Mouse (Mus musculus) stomach, embryonic 15.5 days (tissue): ENCODE results near the gene Sirt7. TPM values are rescaled to one million over a fixed set of nuclear protein-coding genes. Genes with fewer than 3 reads are reported as not detected.

ENCODE experiments used
- ATAC-seq: fragments of 200-750 bp; cut with Nextera tagmentation; 2 replicates; pipeline ENCODE4 v1.8.0; 2017; ENCODE audit warnings: low read depth, moderate number of reproducible peaks, moderate TSS enrichment; ENCODE audit not compliant: insufficient read depth, low FRiP score
- H3K27ac ChIP-seq: fragments of 300-500 bp; sonication (generic); 2 replicates; pipeline ENCODE4 v1.5.1; 2015; ENCODE audit warnings: mild to moderate bottlenecking, inconsistent platforms
- H3K27me3 ChIP-seq: fragments of 300-500 bp; sonication (generic); replicated peaks from 2 replicates; pipeline ENCODE4 v1.6.1; 2015; ENCODE audit warnings: inconsistent platforms
- H3K36me3 ChIP-seq: fragments of 300-500 bp; sonication (generic); 2 replicates; pipeline ENCODE4 v1.6.1; 2015; ENCODE audit warnings: inconsistent platforms
- H3K4me1 ChIP-seq: fragments of 300-500 bp; sonication (generic); 2 replicates; pipeline ENCODE4 v1.6.1; 2015; ENCODE audit warnings: inconsistent platforms
- H3K4me2 ChIP-seq: fragments of 300-500 bp; sonication (generic); 2 replicates; pipeline ENCODE4 v1.6.1; 2015; ENCODE audit warnings: mild to moderate bottlenecking, inconsistent platforms
- H3K4me3 ChIP-seq: fragments of 300-500 bp; sonication (generic); replicated peaks from 2 replicates; pipeline ENCODE4 v1.5.1; 2015; ENCODE audit warnings: inconsistent platforms
- H3K9ac ChIP-seq: fragments of 300-500 bp; sonication (generic); 2 replicates; pipeline ENCODE4 v1.6.1; 2015; ENCODE audit warnings: inconsistent platforms
- H3K9me3 ChIP-seq: fragments of 300-500 bp; sonication (generic); 2 replicates; pipeline ENCODE4 v1.6.1; 2016; ENCODE audit warnings: inconsistent platforms
- WGBS: fragments of 180-500 bp; shearing (Covaris S2); methylation state at CpG from one replicate; pipeline ENCODE4 v1.1.7; 2015; 5-methylcytosine and 5-hydroxymethylcytosine counted together
- polyA plus RNA-seq: library from polyadenylated mRNA; unstranded; fragments of >200 nt; fragmentation: Nextera tagmentation; extraction: Ambion mirVana; gene quantifications from 2 replicates; pipeline ENCODE4 v1.2.1, GENCODE M21; 2015

Gene Sirt7
- polyA plus RNA-seq, 1 experiment from 2014 or later = 38.1 TPM

GRCm38 (mm10) chr11:120626785-120627467, 1.9 kb upstream of the Sirt7 start:
- no peaks in the 10 kb centered on the region for H3K27me3 ChIP-seq
- peaks cover 40% of the 10 kb centered on the region for H3K4me1 ChIP-seq
- no peaks in the 10 kb centered on the region for H3K9me3 ChIP-seq
- ATAC-seq = no peak
- no peak overlapping the region for H3K4me3 ChIP-seq
- WGBS = 87% methylated on average over 11 of the region's 11 CpGs
- H3K4me2 ChIP-seq = no peak overlapping the region
- no peak overlapping the region for H3K9ac ChIP-seq
- peaks cover 13% of the 10 kb centered on the region for H3K36me3 ChIP-seq
- no peak overlapping the region; the same call in 1 of the 2 replicates for H3K27ac ChIP-seq

- peaks cover 27% of the 10 kb centered on the region for H3K36me3 ChIP-seq
- H3K9ac ChIP-seq = peak overlapping the region; percentile 87
- peaks cover 21% of the 10 kb centered on the region for H3K4me1 ChIP-seq
- under 1% methylated on average over 53 of the region's 53 CpGs for WGBS
- H3K4me3 ChIP-seq = peak overlapping the region; percentile 82
- H3K4me2 ChIP-seq = peak overlapping the region; percentile 96
- peak; percentile 75 for ATAC-seq
- no peaks in the 10 kb centered on the region for H3K9me3 ChIP-seq
- peak overlapping the region; percentile 88 for H3K27ac ChIP-seq
- H3K27me3 ChIP-seq = no peaks in the 10 kb centered on the region
Measured at GRCm38 (mm10) chr11:120624680-120625111, 344 bp downstream of the Sirt7 start.

GRCm38 (mm10) chr11:120623961-120624679, 920 bp downstream of the Sirt7 start:
- H3K27ac ChIP-seq = peak overlapping the region; percentile 88
- peaks cover 18% of the 10 kb centered on the region for H3K4me1 ChIP-seq
- peak overlapping the region; percentile 87 for H3K9ac ChIP-seq
- H3K36me3 ChIP-seq = peaks cover 27% of the 10 kb centered on the region
- 11% methylated on average over 30 of the region's 30 CpGs for WGBS
- peak overlapping the region; percentile 96 for H3K4me2 ChIP-seq
- H3K4me3 ChIP-seq = peak overlapping the region; percentile 82
- ATAC-seq = peak; percentile 76
- no peaks in the 10 kb centered on the region for H3K27me3 ChIP-seq
- H3K9me3 ChIP-seq = no peaks in the 10 kb centered on the region

- H3K27ac ChIP-seq = no peak overlapping the region
- H3K4me2 ChIP-seq = no peak overlapping the region
- peaks cover 20% of the 10 kb centered on the region for H3K4me1 ChIP-seq
- H3K4me3 ChIP-seq = no peak overlapping the region
- no peak overlapping the region for H3K9ac ChIP-seq
- H3K9me3 ChIP-seq = no peaks in the 10 kb centered on the region
- peaks cover 30% of the 10 kb centered on the region for H3K36me3 ChIP-seq
- WGBS = 91% methylated on average over 6 of the region's 6 CpGs
- no peak for ATAC-seq
- H3K27me3 ChIP-seq = no peaks in the 10 kb centered on the region
Measured at GRCm38 (mm10) chr11:120622805-120623204, 2.2 kb downstream of the Sirt7 start.

GRCm38 (mm10) chr11:120620195-120620594, 4.8 kb downstream of the Sirt7 start:
- ATAC-seq = no peak
- H3K9ac ChIP-seq = no peak overlapping the region
- WGBS = 92% methylated on average over 14 of the region's 14 CpGs

GRCm38 (mm10) chr11:120618619-120619535, 6.2 kb downstream of the Sirt7 start:
- 91% methylated on average over 25 of the region's 25 CpGs for WGBS
- Histone ChIP-seq H3K27ac (0 out of 2 replicates have a peak overlapping the region, but pooled peaks have one; percentile 42), H3K9me3 (no peaks in the 10 kb centered on the region)

More at GRCm38 (mm10) chr11:120620195-120620594, 4.8 kb downstream of the Sirt7 start:
- no peaks in the 10 kb centered on the region for H3K27me3 ChIP-seq
- no peaks in the 10 kb centered on the region for H3K9me3 ChIP-seq
- no peak overlapping the region for H3K27ac ChIP-seq
- H3K4me1 ChIP-seq = peaks cover 28% of the 10 kb centered on the region
- H3K4me2 ChIP-seq = no peak overlapping the region
- H3K36me3 ChIP-seq = peaks cover 27% of the 10 kb centered on the region
- H3K4me3 ChIP-seq = no peak overlapping the region

GRCm38 (mm10) chr11:120617519-120618112, 7.4 kb downstream of the Sirt7 start, which contains the start of gene Pcyt2:
Gene Pcyt2, minus strand, starts transcription at chr11:120617936.
- WGBS = under 1% methylated on average over 56 of the region's 56 CpGs
- peak within 1 kb of the TSS; percentile 83 for H3K4me2 ChIP-seq
- no peaks in the 10 kb centered on the region for H3K27me3 ChIP-seq
- peaks cover 23% of the 10 kb centered on the region for H3K4me1 ChIP-seq
- peak; percentile 96 for ATAC-seq
- peaks cover 44% of the 10 kb centered on the region for H3K36me3 ChIP-seq
- no peaks in the 10 kb centered on the region for H3K9me3 ChIP-seq
- peak within 1 kb of the TSS; percentile 69 for H3K4me3 ChIP-seq
- H3K27ac ChIP-seq = peak within 1 kb of the TSS; percentile 76
- H3K9ac ChIP-seq = peak within 1 kb of the TSS; percentile 91

More at GRCm38 (mm10) chr11:120618619-120619535, 6.2 kb downstream of the Sirt7 start:
- Histone ChIP-seq H3K4me1 (peaks cover 24% of the 10 kb centered on the region), H3K27me3 (no peaks in the 10 kb centered on the region), H3K36me3 (peaks cover 34% of the 10 kb centered on the region), H3K9ac (no peak overlapping the region), H3K4me3 (no peak overlapping the region), H3K4me2 (no peak overlapping the region)
- no peak for ATAC-seq

- Histone ChIP-seq H3K4me3 (peak overlapping the region; percentile 69), H3K27ac (peak overlapping the region; percentile 76; the same call in 1 of the 2 replicates), H3K27me3 (no peaks in the 10 kb centered on the region), H3K4me1 (peaks cover 23% of the 10 kb centered on the region), H3K4me2 (peak overlapping the region; percentile 83), H3K36me3 (peaks cover 52% of the 10 kb centered on the region), H3K9me3 (no peaks in the 10 kb centered on the region), H3K9ac (peak overlapping the region; percentile 91)
- 45% methylated on average over 4 of the region's 4 CpGs for WGBS
- ATAC-seq = no peak
Measured at GRCm38 (mm10) chr11:120616617-120617294, 8.3 kb downstream of the Sirt7 start.

GRCm38 (mm10) chr11:120615606-120616203, 9.3 kb downstream of the Sirt7 start:
- 89% methylated on average over 11 of the region's 11 CpGs for WGBS
- Histone ChIP-seq H3K36me3 (peaks cover 55% of the 10 kb centered on the region), H3K4me1 (peaks cover 23% of the 10 kb centered on the region), H3K27me3 (no peaks in the 10 kb centered on the region), H3K9ac (no peak overlapping the region), H3K4me2 (peak overlapping the region; percentile 14; the same call in 1 of the 2 replicates), H3K27ac (no peak overlapping the region), H3K9me3 (no peaks in the 10 kb centered on the region), H3K4me3 (no peak overlapping the region)
- ATAC-seq = no peak

GRCm38 (mm10) chr11:120615167-120615566, 9.9 kb downstream of the Sirt7 start:
- H3K27ac ChIP-seq = no peak overlapping the region
- ATAC-seq = no peak
- peaks cover 50% of the 10 kb centered on the region for H3K36me3 ChIP-seq
- H3K4me3 ChIP-seq = no peak overlapping the region
- 92% methylated on average over 6 of the region's 6 CpGs for WGBS
- no peaks in the 10 kb centered on the region for H3K9me3 ChIP-seq
- peaks cover 23% of the 10 kb centered on the region for H3K4me1 ChIP-seq
- H3K27me3 ChIP-seq = no peaks in the 10 kb centered on the region
- H3K9ac ChIP-seq = no peak overlapping the region
- H3K4me2 ChIP-seq = no peak overlapping the region
